Mouse (Mus musculus) liver, embryonic 11.5 days (tissue): ENCODE results near the gene Bdkrb1. TPM values are rescaled to one million over a fixed set of nuclear protein-coding genes. Genes with fewer than 3 reads are reported as not detected.

Experiments used
- ATAC-seq: fragments of 200-750 bp; cut with Nextera tagmentation; replicated peaks from 2 replicates; pipeline ENCODE4 v1.8.0; 2017; ENCODE audit warnings: moderate number of reproducible peaks, mild to moderate bottlenecking, moderate TSS enrichment, moderate library complexity; ENCODE audit not compliant: low FRiP score
- DNase-seq: peaks from one replicate; pipeline ENCODE4 v3.0.0-alpha.2; 2017; ENCODE audit warnings: low spot score
- H3K27ac ChIP-seq: fragments of 300-500 bp; sonication (generic); 2 replicates; pipeline ENCODE4 v1.5.1; 2014; ENCODE audit warnings: mild to moderate bottlenecking, low read depth, low read length, control low read depth
- H3K27me3 ChIP-seq: fragments of 300-500 bp; sonication (generic); replicated peaks from 2 replicates; pipeline ENCODE4 v1.6.1; 2014; ENCODE audit warnings: low read length, mixed read lengths; ENCODE audit not compliant: control insufficient read depth, insufficient read depth
- H3K36me3 ChIP-seq: fragments of 300-500 bp; sonication (generic); 2 replicates; pipeline ENCODE4 v1.6.1; 2014; ENCODE audit warnings: mild to moderate bottlenecking, low read length, moderate library complexity, mixed read lengths; ENCODE audit not compliant: control insufficient read depth, insufficient read depth
- H3K4me1 ChIP-seq: fragments of 300-500 bp; sonication (generic); replicated peaks from 2 replicates; pipeline ENCODE4 v1.6.1; 2014; ENCODE audit warnings: low read length, mixed read lengths; ENCODE audit not compliant: control insufficient read depth, insufficient read depth
- H3K4me2 ChIP-seq: fragments of 300-500 bp; sonication (generic); 2 replicates; pipeline ENCODE4 v1.6.1; 2014; ENCODE audit warnings: mild to moderate bottlenecking, control low read depth, moderate library complexity
- H3K4me3 ChIP-seq: fragments of 300-500 bp; sonication (generic); 2 replicates; pipeline ENCODE4 v1.5.1; 2014; ENCODE audit warnings: low read depth, low read length, control low read depth
- H3K9ac ChIP-seq: fragments of 300-500 bp; sonication (generic); 2 replicates; pipeline ENCODE4 v1.6.1; 2014; ENCODE audit warnings: low read depth, low read length, control low read depth
- H3K9me3 ChIP-seq: fragments of 300-500 bp; sonication (generic); 2 replicates; pipeline ENCODE4 v1.6.1; 2016; ENCODE audit warnings: low read length, inconsistent platforms, mixed read lengths; ENCODE audit not compliant: control insufficient read depth
- WGBS: fragments of 180-500 bp; shearing (Covaris S2); extraction: QIAGEN DNeasy Blood & Tissue Kit; methylation state at CpG from one replicate; pipeline ENCODE4 v1.1.7; 2014; 5-methylcytosine and 5-hydroxymethylcytosine counted together
- polyA plus RNA-seq: library from polyadenylated mRNA; unstranded; fragments of >200 nt; fragmentation: Nextera tagmentation; extraction: Ambion mirVana; gene quantifications from 2 replicates; pipeline ENCODE4 v1.2.1, GENCODE M21; 2014

The Bdkrb1 gene
- polyA plus RNA-seq, 1 experiment from 2014 or later: 0.37 TPM

DNA sequence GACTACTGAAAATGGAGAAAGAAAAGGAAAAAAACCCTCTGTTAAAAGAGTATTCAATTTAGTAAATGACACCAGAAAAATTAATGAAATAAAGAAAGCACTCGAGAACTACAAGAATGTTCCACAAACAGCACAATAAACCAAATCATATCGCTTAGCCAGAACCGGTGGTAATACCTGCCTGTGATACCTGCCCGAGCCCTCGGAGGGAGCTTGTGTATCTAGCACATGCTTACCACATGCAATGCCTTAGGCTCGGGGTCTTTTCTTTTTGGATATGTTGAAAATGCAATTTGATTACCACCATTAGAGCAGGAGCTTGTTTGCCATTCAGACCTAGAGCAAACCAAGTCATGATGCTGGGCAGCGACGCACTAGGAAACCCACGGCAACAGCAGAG is 33.7 kb downstream of the Bdkrb1 start:
- DNase-seq: no peak
- Histone ChIP-seq H3K36me3 (peaks cover 53% of the 10 kb centered on the region), H3K4me1 (no peaks in the 10 kb centered on the region), H3K9ac (no peak overlapping the region), H3K27ac (no peak overlapping the region), H3K4me2 (no peak overlapping the region), H3K4me3 (no peak overlapping the region), H3K9me3 (no peaks in the 10 kb centered on the region), H3K27me3 (no peaks in the 10 kb centered on the region)
- WGBS: 91% methylated on average over 9 of the region's 9 CpGs
- no peak for ATAC-seq

DNA sequence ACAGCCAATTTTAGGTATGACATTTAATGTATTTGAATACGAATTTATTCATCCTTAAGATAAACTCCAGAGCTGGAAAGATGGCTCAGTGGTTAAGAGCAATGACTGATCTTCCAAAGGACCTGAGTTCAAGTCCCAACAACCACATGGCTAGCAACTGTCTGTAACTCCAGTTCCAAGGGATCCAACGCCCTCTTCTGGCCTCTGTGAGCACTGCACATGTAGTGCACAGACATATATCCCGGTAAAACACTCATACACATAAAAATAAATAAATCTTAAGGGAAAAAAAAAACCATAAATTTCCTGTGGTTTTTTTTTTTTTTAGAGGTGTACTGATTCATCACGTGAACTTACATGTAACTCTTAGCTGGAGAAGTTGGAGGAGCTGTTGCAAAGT is 34.7 kb downstream of the Bdkrb1 start:
- H3K9ac ChIP-seq: no peak overlapping the region
- ATAC-seq (no peak), DNase-seq (no peak)
- H3K4me1 ChIP-seq: no peaks in the 10 kb centered on the region
- no peak overlapping the region for H3K27ac ChIP-seq
- H3K9me3 ChIP-seq: no peaks in the 10 kb centered on the region
- H3K27me3 ChIP-seq: no peaks in the 10 kb centered on the region
- no peak overlapping the region for H3K4me2 ChIP-seq
- 73% methylated on average over 4 of the region's 4 CpGs for WGBS
- peaks cover 57% of the 10 kb centered on the region for H3K36me3 ChIP-seq
- no peak overlapping the region for H3K4me3 ChIP-seq

GRCm38 (mm10) chr12:105642770-105643321 is 40.0 kb downstream of the Bdkrb1 start:
- DNase-seq (no peak), ATAC-seq (no peak)
- H3K4me3 ChIP-seq: no peak overlapping the region
- H3K4me1 ChIP-seq: no peaks in the 10 kb centered on the region
- WGBS: 90% methylated on average over 11 of the region's 11 CpGs
- H3K36me3 ChIP-seq: peaks cover 79% of the 10 kb centered on the region
- H3K27me3 ChIP-seq: no peaks in the 10 kb centered on the region
- no peak overlapping the region for H3K9ac ChIP-seq
- no peak overlapping the region for H3K4me2 ChIP-seq
- no peaks in the 10 kb centered on the region for H3K9me3 ChIP-seq
- no peak overlapping the region for H3K27ac ChIP-seq

Other genes starting within 250 kb of the Bdkrb1 start
- gene D430019H16Rik, start 149.2 kb upstream of the Bdkrb1 start, polyA plus RNA-seq: 0.49 and 0.93 TPM in 2 replicates
- not detected in 2 replicates for gene Bdkrb2, start 39.9 kb upstream of the Bdkrb1 start, polyA plus RNA-seq
- gene Gskip, start 81.7 kb downstream of the Bdkrb1 start, polyA plus RNA-seq: 27.5 and 28.4 TPM in 2 replicates
- gene Atg2b, start 82.1 kb downstream of the Bdkrb1 start, polyA plus RNA-seq: 26.3 and 28.2 TPM in 2 replicates
- 0.10 TPM in 1 of 2 replicates, not detected in the other for gene Ak7, start 102.9 kb downstream of the Bdkrb1 start, polyA plus RNA-seq
- gene Papola, start 181.6 kb downstream of the Bdkrb1 start, polyA plus RNA-seq: 178 and 192 TPM in 2 replicates